Mouse (Mus musculus): ENCODE data around the gene Sult3a2.
"Not testable (repeated sequence)": the region's sequence is repeated elsewhere in the genome, so short reads cannot be mapped to it uniquely, and the experiment has no call there.

The Sult3a2 gene

GRCm38 (mm10) chr10:33786604-33787003, at the start of gene Sult3a2:
Gene Sult3a2, minus strand, starts transcription at chr10:33786704.
- DNase-seq, result no peak

- peak; percentile 89 for DNase-seq
These were observed 34.4 kb upstream of the Sult3a2 start for GRCm38 (mm10) chr10:33820892-33821291.

- DNase-seq, result no peak
These were observed 30.4 kb upstream of the Sult3a2 start for GRCm38 (mm10) chr10:33816923-33817322.

GRCm38 (mm10) chr10:33814266-33814665, 27.8 kb upstream of the Sult3a2 start:
- DNase-seq, result no peak

- peak; percentile 73 for DNase-seq
These were observed 25.3 kb upstream of the Sult3a2 start for GRCm38 (mm10) chr10:33811807-33812206.

- not testable (repeated sequence) for DNase-seq
These were observed 10.9 kb upstream of the Sult3a2 start for GRCm38 (mm10) chr10:33797221-33797949.

- DNase-seq, result not testable (repeated sequence)
These were observed 9.9 kb upstream of the Sult3a2 start for GRCm38 (mm10) chr10:33796269-33796915.

- not testable (repeated sequence) for DNase-seq
These were observed 5.7 kb upstream of the Sult3a2 start for GRCm38 (mm10) chr10:33792166-33792565.

GRCm38 (mm10) chr10:33787541-33787940, 1.0 kb upstream of the Sult3a2 start:
- no peak for DNase-seq

- DNase-seq, result peak; percentile 51
These were observed 51.3 kb downstream of the Sult3a2 start for GRCm38 (mm10) chr10:33735251-33735650.

GRCm38 (mm10) chr10:33733241-33733640, 53.3 kb downstream of the Sult3a2 start:
- peak; percentile 31 for DNase-seq

- peak; percentile 61 for DNase-seq
These were observed 53.9 kb downstream of the Sult3a2 start for GRCm38 (mm10) chr10:33732409-33733185.

- peak; percentile 67 for DNase-seq
These were observed 62.7 kb downstream of the Sult3a2 start for GRCm38 (mm10) chr10:33723764-33724163.

GRCm38 (mm10) chr10:33721827-33722438, 64.6 kb downstream of the Sult3a2 start:
- DNase-seq, result peak; percentile 45
